Comparison of ENCODE assay signal across 8 mouse cellular contexts in the genomic region with DNA sequence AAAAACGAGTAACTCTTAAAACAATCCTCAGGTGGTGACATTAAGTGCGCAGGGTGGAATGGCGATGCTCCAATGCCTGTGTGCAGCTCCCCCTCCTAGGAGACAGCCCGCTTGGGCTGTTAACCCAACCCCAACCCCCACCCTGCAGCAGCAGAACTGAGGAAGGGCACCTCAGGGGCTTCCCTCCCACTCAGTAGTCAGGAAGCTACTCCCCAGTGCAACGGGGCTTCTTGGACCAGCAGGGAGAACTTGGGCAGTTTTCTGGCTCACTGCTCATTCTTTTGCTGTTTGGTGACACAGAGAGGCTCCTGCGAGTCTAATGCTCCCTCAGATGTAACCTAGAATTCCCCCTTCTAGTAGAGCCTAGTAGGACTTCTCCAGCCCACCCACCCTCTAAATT. TPM values are rescaled to one million over a fixed set of nuclear protein-coding genes. Genes with fewer than 3 reads are reported as not detected.
DNase-seq lines count a peak whose midpoint lies in the region; ATAC-seq and TF ChIP-seq lines count a peak whose summit lies in the region.

No protein-coding gene starts in this region.

- ATAC-seq in lung, embryonic 15.5 days (ENCODE audit: borderline replicate concordance, extremely low read depth, low FRiP score, low TSS enrichment): no peak
- ATAC-seq in forebrain, embryonic 13.5 days: peak; percentile 0
- no peak for ATAC-seq in intestine, postnatal 0 days

- H3K4me3 ChIP-seq in lung, embryonic 15.5 days: no peak overlapping the region
- peak overlapping the region; percentile 17; the same call in 1 of the 2 replicates for H3K4me3 ChIP-seq in forebrain, embryonic 13.5 days
- no peak overlapping the region for H3K4me3 ChIP-seq in intestine, postnatal 0 days (ENCODE audit: low read depth, low read length)
- H3K4me3 ChIP-seq in olfactory bulb, adult 2 months (ENCODE audit: insufficient read depth, low read depth, low read length): no peak overlapping the region

- no peak for TF ChIP-seq CTCF in intestine, postnatal 0 days (IDR thresholded peaks at IDR 0.05; ENCODE audit: low read depth)
- TF ChIP-seq CTCF in olfactory bulb, adult 2 months (IDR thresholded peaks at IDR 0.05; ENCODE audit: insufficient read depth, low read depth, low read length): no peak

- no peak for TF ChIP-seq POLR2A in olfactory bulb, adult 2 months (IDR thresholded peaks at IDR 0.05; ENCODE audit: insufficient read depth, low read depth, low read length)

- H3K27ac ChIP-seq in lung, embryonic 15.5 days: peak overlapping the region; percentile 20; the same call in 1 of the 2 replicates
- peak overlapping the region; percentile 91 for H3K27ac ChIP-seq in forebrain, embryonic 13.5 days
- H3K27ac ChIP-seq in intestine, postnatal 0 days (ENCODE audit: low read depth, low read length): no peak overlapping the region
- H3K27ac ChIP-seq in olfactory bulb, adult 2 months (ENCODE audit: insufficient read depth, low read depth, low read length): peak overlapping the region; percentile 52; the same call in 1 of the 2 replicates

- WGBS in lung, embryonic 15.5 days: 31% methylated on average over 6 of the region's 6 CpGs
- WGBS in forebrain, embryonic 13.5 days: 27% methylated on average over 6 of the region's 6 CpGs
- WGBS in intestine, postnatal 0 days: 53% methylated on average over 6 of the region's 6 CpGs
- 11% methylated on average over 6 of the region's 6 CpGs for WGBS in olfactory bulb, adult 2 months

- peak overlapping the region; percentile 48 for H3K4me2 ChIP-seq in lung, embryonic 15.5 days
- H3K4me2 ChIP-seq in forebrain, embryonic 13.5 days: peak overlapping the region; percentile 57
- 0 out of 2 replicates have a peak overlapping the region, but pooled peaks have one; percentile 24 for H3K4me2 ChIP-seq in intestine, postnatal 0 days (replicated peaks; ENCODE audit: low read depth)

- H3K9ac ChIP-seq in lung, embryonic 15.5 days: no peak overlapping the region
- peak overlapping the region; percentile 56 for H3K9ac ChIP-seq in forebrain, embryonic 13.5 days
- no peak overlapping the region for H3K9ac ChIP-seq in intestine, postnatal 0 days (ENCODE audit: low read depth, low read length)

- no peak for DNase-seq in lung, postnatal 14 days
- DNase-seq in right cerebral cortex, postnatal 4 days: no peak
- DNase-seq in right cerebral cortex, postnatal 10 days (ENCODE audit: low spot score in 2 of 2): no peak
- DNase-seq in ovary, adult 18-20 months (ENCODE audit: low spot score): no peak

- H3K27me3 ChIP-seq in lung, embryonic 15.5 days: peaks cover 15% of the 10 kb centered on the region; the same call in 1 of the 2 replicates
- H3K27me3 ChIP-seq in forebrain, embryonic 13.5 days: peaks cover 14% of the 10 kb centered on the region
- H3K27me3 ChIP-seq in intestine, postnatal 0 days (replicated peaks; ENCODE audit: control insufficient read depth, insufficient read depth, low read length): peaks cover 10% of the 10 kb centered on the region

- H3K9me3 ChIP-seq in lung, embryonic 15.5 days: no peaks in the 10 kb centered on the region
- H3K9me3 ChIP-seq in forebrain, embryonic 13.5 days (replicated peaks): no peaks in the 10 kb centered on the region
- no peaks in the 10 kb centered on the region for H3K9me3 ChIP-seq in intestine, postnatal 0 days (ENCODE audit: control insufficient read depth)

- peaks cover 22% of the 10 kb centered on the region for H3K4me1 ChIP-seq in lung, embryonic 15.5 days
- H3K4me1 ChIP-seq in forebrain, embryonic 13.5 days: peaks cover 59% of the 10 kb centered on the region
- H3K4me1 ChIP-seq in intestine, postnatal 0 days (replicated peaks; ENCODE audit: control insufficient read depth, insufficient read depth, low read length): no peaks in the 10 kb centered on the region
- peaks cover 40% of the 10 kb centered on the region for H3K4me1 ChIP-seq in olfactory bulb, adult 2 months (ENCODE audit: control insufficient read depth, insufficient read depth, low read length)

- H3K36me3 ChIP-seq in lung, embryonic 15.5 days: no peaks in the 10 kb centered on the region
- H3K36me3 ChIP-seq in forebrain, embryonic 13.5 days (ENCODE audit: poor library complexity, severe bottlenecking): no peaks in the 10 kb centered on the region
- no peaks in the 10 kb centered on the region for H3K36me3 ChIP-seq in intestine, postnatal 0 days (ENCODE audit: control insufficient read depth, insufficient read depth)

RNA-seq across cellular contexts. Expression of a gene that starts 19.7 kb away (rescaled TPM):
- 7.2 TPM in 2 replicates for polyA plus RNA-seq in lung, embryonic 15.5 days (2015; fragmentation: Nextera tagmentation; extraction: Ambion mirVana)
- polyA plus RNA-seq in forebrain, embryonic 13.5 days (2015; fragmentation: Nextera tagmentation; extraction: Ambion mirVana): 15.3 and 18.6 TPM in 2 replicates
- polyA plus RNA-seq in intestine, postnatal 0 days (2015; fragmentation: Nextera tagmentation; extraction: Ambion mirVana): 3.9 and 4.1 TPM in 2 replicates
- polyA plus RNA-seq in olfactory bulb, adult 2 months (2012; ENCODE audit: insufficient read depth, insufficient read length, low replicate concordance, missing spikeins): 82.1 TPM in 1 of 2 replicates, not detected in the other
